Mouse (Mus musculus): ENCODE measurements around the gene Alpl.

The Alpl gene

DNA sequence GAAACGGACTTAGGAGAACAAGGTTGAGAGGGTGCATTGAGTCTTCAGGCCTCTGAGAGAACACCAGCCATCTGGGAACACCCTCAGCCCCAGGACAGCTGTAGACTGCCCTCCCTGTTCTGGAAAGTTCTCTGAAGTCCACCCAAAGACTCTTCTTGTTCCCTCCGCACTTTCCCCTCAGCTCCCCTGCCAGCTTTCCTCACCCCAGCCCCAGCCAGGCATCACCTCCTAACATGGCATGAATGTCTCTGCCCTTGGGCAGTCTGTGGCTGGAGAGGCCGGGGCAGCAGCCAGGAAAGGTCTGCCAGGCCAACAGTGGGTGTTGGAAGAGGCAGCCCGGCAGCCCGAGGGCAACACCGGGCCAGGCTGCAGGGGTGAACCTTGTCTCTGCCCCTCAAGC lies 27.4 kb downstream of the Alpl start:
- DNase-seq = no peak

DNA sequence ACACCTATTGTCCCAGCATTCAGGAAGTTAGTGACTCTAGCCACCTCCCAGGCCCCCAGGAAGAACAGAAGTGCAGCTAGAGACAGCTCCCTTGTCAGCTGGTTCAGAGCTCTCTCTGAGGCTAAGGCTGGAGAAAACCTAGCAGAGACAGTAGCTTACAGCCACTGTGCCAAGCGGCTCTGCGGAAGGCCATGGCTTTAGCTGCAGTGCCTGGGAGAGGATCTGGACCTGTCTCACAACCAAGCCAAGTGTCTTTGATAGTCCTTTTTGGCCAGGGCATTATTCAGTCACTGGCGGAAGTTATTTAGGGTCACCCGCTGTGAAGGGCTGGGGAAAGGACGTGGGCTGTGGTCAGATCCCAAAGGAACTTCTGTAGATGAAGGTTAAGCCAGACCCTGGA lies 27.8 kb downstream of the Alpl start:
- DNase-seq = no peak

DNA sequence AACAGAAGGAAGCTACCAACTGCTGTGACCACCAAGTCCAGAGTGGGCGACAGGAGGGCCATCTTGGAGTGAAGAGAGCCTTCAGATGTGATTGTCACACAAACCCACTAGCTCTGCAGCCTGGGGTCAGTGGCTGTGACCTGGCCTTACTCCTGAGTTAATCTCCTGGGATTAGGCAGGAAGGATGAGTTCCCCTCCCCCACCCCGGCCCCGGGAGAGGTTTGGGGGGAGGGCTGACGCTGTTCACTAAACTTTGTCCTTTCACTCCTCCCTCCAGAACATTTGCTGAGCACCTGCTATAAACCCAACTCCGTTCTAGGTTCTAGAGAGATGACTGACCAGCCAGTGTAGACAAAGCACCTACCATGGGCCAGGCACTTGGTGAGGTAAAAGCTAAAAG lies 29.8 kb downstream of the Alpl start:
- DNase-seq = peak; percentile 30

DNA sequence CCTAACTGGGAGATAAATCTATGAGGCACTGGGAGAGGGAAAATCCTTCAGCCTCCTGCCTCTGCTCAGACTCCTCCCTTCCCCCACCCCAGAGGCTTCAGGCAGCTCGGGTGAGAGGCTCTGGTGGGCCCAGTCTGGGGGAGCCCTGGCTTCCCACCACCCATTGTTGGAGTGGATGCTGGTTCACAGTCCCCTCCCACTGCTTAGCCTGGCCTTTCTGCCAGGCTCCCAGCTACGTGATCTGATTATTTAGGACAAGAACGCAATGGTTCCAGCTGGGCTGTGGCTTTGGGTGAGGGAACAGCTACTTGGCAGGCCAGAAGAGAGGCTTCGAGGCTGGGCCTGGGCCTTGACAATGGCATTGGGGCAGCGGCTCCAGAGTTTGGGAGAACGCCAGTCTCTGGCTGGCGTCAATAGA lies 30.6 kb downstream of the Alpl start:
- peak; percentile 81 for DNase-seq

DNA sequence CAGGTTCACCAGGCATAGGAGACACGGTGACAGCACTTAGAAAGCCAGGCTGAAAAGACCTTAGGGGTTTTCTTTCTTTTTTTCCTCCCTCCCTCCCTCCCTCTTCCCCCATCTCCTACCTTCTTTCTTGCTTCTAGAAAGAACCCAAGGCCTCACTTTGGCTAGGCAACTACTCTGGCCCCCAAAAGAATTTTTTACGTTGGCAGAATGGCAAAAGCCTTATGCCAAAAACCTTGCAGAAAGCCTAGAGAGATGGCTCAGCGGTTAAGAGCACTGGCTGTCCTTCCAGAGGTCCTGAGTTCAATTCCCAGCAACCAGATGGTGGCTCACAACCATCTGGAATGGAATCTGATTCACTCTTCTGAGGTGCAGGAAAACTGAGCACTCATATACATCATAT lies 31.6 kb downstream of the Alpl start:
- no peak for DNase-seq

DNA sequence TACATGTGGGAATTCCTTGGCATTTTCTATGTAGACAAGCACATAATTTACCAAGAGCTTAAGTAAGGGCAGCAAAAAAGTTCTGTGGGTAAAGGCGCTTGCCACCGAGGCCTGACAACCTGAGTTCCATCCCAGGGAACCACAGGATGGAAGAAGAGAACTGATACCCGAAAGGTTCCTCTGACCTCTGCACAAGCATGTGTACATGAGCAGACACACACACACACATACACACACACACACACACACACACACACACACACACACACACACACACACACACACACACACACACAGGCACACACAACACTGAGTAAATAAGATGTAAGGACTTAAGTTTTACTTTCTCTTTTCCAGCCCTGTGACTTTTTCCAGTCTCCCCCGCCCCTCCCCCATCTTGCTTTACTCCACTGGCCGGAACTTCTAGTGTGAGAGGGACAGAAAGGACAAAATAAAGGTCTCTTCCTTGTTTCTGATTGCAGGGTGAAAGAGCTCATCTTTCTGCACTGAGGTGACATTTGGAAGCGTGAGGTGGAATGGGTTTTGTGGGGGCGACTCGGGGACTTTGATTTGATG lies 32.2 kb downstream of the Alpl start:
- no peak for DNase-seq

DNA sequence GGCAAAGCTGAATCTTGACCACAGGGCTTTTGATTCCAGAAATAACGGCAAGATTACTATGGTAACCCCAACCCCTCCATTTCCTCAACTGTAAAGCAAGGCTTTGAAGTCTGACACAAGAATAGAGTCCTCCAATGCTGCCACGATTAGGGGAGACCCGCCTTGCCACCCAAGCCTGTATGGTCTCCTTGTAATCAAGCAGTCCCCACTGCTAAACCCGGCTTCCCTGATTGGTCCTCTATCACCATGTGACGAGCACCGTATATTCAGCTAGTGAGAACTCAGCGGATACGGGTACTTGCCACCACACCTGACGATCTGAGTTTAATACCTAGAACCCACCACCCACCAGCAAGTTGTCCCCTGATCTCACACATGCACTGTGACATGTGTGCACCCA lies 33.3 kb downstream of the Alpl start:
- DNase-seq = no peak

DNA sequence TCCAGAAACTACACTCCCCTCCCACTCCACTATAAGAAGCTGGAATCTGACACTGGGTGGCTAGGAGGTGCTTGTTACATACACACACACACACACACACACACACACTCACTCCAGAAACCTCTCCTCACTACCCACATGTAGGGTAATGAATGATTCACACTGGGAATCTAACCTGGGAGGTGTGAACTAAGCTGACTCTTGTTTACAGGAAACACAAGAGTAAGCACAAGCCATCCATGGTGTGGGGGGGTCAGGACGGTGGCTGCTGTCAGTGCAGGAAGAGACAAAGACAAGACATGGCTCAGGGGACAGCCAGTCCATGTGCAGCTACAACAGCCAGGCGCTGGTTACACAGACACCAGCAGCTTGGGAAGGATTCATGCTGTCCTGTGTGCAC lies 41.7 kb downstream of the Alpl start:
- no peak for DNase-seq

DNA sequence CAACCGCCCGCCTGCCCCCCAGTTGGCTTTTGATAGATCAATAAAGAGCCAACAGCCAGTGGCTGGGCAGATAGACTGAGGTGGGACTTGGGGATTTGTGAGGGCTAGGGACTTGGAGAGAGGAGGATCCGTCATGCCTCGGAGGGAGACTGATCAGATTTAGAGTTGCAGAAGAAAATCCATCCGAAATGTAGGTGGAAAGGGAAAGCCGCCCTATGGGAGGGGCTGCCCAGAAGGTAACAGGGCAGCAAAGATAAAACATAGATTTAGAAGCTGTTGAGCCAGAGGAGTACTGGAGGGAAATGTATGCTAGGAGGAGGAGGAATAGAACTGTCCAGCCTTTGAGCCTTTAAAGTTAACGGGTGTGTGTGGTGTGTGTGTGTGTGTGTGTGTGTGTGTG lies 43.0 kb downstream of the Alpl start:
- no peak for DNase-seq

DNA sequence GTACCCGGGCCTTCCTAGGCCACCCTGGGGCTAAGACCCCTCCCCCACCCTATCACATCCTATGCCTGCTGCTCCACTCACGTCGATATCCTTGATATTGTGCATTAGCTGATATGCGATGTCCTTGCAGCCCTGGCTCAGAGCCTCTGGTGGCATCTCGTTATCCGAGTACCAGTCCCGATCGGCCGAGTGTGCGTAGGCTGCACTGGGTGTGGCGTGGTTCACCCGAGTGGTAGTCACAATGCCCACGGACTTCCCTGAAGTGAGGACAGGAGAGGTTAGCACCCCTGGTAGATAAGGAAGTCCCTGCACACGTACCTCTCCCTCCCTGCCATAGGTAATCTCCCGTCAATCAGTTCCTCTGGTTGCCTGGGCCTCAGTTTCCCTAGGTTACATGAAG lies 43.7 kb downstream of the Alpl start:
- no peak for DNase-seq

DNA sequence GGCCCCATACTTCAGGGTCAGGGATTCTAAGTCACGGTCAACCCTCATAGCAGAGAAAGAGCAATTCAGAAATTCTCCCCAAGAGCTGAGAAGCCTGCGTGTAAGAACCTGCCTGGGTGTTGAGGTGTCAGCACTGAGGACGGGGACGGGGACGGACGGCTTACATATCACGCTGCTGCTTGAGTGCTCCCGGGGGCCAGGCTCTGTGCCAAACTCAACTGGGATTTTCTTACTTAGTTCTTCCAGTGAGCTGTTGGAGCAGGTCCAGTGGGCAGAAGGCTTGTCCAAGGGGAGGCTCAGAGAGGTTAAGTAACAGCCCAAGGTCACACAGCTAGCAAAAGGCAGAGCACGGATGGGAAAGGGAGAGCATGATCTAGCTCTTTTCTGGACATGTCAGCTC lies 44.5 kb downstream of the Alpl start:
- DNase-seq = no peak

DNA sequence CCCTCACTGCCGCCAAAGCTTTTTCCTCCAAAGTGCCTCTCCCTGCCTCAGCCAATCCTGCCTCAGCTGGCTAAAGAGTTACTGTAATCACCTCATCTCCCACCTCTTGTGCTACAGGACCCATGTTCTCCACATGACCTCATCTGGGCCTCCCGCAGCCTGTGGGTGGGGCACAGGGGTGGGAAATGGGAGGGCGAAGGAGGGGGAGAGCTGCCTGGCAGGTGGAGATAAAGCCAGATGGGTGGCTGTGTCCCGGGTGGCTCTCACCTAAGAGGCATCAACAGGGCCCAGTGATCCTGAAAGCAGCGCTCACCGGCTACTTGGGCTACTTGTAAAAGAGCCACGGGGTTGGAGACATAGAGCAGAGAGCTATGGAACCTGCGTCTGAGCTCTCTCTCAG lies 44.9 kb downstream of the Alpl start:
- DNase-seq = no peak

DNA sequence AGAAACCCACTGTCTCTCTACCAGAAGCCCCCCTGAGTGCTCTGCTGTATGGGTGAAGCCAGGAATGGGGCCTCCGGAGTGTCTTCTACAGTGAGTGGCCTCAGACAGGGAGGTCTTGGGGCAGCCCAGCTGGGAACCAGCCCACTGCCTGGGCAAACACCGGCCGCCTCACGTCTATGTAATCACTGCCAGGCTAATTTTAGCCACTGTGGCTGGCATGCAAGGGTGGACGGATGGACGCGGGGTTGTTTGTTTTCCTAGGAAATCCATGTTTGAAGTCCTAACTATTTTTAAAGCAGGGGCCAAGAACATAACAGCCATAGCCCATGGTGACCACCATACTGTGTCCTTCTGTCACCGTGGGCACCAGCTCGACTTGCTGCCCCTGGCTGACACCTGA lies 46.1 kb downstream of the Alpl start:
- DNase-seq = no peak

DNA sequence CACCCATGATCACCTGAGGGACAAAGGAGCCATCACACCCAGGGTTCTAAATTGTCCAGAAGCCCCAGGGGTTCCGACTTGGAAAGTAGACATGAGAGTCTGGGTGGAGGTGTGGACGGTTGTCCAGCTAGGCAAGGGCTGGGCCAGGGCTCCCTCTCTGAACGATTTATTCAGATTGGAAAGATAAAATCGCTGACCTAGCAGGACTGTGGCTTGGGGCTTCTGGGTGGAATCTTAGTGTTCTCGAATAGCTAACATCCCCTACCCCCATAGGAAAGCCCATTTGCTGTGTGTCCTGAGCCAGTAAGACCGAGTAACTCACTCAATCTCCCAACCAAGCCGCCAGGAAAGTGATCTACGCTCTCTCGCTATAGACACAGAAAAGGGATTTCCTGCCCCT lies 46.5 kb downstream of the Alpl start:
- DNase-seq = no peak

DNA sequence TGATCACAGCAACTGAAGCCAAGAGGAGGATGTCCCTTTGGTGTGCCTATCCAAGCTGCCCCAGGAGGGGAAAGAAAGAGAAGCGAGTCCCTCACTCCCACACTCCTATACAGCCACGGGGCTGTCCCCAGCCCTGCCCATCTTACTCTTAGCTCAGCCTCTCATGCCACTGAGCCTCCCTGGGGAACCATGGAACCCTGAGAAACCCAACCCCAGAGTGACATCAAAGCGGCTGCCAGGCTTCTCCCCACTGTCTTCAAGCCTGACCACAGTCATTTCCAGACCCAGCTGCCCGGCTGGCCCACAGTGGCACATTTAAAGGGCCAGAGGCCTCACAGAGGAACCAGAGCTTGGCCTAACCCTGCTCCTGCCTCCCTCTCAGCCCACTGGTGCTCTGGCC lies 47.5 kb downstream of the Alpl start:
- DNase-seq = no peak

DNA sequence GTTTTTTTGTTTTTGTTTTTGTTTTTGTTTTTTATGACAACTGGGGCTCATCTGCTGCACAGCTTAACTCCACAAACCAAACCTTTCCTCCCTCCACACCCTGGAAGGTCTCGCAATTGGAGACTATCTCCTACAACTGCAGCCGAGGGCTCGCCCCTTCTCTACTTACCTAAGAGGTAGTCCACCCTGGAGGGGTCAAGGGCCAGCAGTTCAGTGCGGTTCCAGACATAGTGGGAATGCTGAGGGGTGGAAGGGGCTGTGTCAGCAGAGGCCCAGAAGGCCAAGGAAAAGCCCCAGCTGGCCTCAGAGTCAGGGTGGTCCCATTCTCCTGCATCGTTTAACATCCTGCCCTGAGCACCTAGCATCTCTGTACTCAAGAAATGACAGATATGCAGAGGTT lies 48.6 kb downstream of the Alpl start:
- DNase-seq = no peak

DNA sequence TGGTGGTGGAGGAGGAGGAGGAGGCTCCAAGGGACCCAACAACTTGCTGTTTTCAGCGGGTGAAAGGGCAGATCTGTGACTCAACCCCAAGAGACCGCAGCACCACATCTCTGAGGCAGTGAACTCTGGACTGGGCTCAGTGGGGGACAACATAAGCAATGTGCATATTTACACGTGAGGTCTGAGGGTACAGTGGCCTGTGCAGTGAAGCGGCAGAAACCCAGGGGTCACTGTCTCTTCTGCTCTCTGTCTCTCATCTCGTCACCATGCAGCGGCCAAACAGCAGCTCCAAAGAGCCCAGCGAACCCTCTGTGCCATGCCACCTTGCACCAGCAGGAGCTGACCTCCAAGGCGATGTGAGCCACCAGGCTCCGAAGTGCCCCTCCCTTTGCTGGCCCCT lies 49.1 kb downstream of the Alpl start:
- DNase-seq = no peak

DNA sequence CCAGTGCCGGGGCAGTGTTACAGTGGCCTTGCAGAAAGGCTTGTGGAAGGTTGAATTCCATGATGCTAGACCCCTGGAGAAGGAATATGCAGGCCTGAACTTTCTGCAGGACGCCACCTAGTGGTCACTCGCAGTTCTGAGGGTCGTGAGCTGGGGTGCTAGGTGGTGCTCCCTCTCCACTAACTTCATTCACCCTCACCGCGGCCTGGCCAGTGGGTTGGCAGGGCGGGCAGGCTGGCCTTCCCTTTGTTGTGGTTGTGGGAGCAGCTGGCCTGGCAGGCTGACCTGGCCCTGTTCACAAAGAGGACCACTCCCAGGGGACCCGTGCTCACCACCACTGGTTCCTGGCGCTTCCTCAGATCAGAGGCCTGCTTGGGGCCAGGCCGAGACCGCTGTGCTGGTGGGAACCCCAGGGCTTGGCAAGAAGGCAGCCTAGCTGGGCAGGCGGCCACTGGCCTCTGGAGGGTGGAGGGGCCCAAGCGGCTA lies 51.7 kb downstream of the Alpl start:
- peak; percentile 59 for DNase-seq

DNA sequence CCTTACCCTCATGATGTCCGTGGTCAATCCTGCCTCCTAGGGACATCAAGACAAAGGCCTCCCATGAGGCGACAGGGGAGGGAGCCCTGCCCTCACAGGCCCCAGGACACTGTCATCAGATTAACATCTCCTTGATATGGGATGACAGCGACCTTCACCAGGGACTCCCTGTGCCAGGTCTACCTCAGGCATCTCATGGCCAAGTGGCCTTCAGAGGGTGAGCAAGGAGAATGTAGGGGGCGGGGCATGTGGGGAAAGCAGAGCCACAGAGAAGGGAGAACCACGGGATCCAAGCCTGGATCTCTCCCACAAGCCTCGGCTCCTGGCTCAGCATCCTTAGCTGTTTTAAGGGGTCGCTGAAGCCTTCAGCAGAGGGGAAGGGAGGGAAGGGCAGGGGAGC lies 52.4 kb downstream of the Alpl start:
- peak; percentile 40 for DNase-seq

DNA sequence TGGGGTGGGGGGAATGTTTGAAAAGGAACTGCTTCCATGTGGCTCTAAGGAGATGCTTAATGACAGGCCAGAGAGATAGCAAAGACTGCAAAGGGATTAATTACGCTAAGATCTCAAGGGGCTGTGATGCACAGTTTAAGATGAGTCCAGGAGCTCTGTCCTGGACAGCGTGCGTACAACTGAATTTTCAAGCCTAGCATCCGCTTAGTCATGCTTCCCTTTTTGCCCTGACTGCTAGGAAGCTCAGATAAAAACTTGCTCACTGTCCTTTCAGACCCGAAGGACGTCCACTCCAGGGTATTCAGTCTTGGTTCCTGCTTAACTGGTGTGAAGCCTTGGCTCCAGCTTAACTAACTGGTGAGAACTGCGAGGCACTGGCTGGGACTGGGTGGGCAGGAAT lies 55.8 kb downstream of the Alpl start:
- DNase-seq = no peak

DNA sequence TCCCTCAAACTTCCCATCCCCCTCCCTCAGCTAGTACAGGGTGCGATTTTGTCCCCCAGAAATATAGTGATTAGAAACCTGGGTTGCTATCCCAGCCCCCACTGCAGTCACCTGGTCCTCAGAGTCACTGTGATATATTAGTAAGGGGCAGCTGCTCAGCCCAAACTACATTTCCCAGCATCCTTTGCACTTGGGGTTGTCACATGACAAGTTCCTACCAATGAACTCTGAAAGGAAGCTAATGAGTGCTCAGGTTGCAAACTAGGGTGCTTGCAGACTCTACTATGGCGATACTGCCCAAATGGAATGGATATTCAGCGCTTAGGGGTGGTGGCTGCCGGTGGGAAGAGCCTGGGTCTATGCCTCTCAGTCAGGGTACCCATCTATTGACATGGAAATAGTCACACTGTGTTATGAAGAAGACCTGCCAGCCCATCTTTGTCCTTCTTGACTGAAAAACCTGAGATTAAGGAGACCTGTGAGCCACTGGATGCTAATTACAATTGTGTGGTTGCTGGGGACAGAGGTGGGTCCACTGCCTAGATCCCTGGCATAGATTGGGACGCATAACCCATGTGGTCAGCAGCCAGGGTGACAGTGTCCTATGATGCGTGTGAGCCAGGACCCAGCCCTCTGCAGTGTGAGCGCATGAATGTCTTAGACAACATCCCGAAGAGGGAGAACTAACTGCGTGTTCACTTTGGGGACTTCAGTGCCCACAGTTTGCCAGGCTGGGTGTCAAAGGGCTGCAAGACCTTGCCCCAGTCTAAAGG lies 56.8 kb downstream of the Alpl start:
- peak; percentile 83 for DNase-seq

DNA sequence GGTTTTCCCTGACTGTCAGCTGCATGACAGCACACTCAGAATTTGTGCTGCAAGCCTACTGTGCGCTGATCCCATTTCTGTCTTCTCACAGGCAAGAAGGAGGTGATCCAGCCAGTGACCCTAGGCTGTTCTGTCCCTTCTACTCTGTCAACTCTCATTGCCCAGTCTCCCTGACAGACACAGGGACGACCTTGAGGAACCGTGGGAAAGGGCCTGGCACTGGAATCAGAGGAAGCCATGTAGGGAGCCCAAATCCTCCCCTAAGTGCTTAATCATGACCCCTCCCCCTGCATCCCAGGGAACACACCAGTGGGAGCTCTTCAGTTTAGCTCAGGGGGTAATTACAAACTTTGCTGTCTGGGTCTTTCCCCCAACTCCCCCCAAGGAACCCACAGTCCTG lies 58.4 kb downstream of the Alpl start:
- DNase-seq = no peak

DNA sequence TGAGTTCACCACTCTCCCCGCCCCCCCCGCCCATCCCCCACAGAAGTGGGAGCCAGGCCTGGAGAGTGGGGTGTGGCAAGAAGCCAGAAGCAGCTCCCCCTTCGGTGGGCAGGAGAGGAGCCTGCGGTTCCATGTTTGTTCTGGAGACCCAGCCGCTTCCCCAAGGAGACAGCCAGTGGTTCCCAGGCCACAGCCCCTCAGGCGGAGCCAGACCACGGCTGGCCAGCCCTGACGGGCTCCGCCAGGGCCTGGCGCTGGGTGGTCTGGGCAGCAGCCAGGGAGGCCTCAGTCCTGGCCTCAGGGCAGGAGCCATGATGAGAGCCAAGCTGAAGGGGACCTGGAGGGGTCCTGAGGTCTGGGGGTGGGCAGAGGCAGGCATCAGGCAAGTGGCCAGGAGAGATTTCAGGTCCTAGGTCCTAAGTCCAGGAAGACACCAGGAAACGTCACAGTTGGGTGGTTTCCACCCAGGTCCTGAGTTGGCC lies 59.9 kb downstream of the Alpl start:
- DNase-seq = peak; percentile 55

DNA sequence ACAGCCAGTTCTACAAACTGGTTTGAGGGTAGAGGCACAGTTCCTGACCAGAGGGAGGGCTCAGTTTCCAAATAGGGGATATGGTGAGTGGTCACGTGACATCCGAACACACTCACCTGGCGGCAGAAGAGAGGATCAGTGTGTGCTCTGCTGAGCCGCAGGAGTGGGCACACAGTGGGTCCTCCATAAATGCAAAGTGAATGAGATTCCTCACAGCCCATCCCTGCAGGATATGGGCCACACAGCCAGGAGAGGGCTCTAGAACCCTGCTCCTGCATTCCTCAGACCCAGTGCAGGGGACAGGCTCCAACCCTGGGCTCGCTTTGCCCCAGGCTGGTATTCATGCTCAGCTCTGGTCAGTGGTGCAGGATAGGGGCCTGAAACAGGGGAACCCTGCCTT lies 62.7 kb downstream of the Alpl start:
- DNase-seq = no peak

DNA sequence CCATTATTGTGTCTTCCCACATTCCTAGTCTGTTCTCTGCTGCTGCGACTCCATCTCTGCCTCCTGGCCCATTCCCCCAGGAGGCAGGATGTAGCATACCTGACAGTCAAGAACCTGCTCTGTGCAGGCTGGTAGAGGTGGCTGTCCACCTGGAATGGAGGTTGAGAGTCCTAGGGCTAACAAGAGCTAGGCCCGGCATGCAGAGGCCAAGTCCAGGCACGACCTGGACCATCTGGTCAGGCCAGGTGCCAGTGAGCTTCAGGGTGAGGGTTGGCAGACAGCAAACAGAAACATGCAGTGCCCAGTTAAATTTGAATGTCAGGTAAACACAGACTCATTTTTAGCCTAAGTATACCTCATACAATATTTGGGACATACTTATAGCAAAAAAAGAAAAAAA lies 63.2 kb downstream of the Alpl start:
- no peak for DNase-seq
